Mouse (Mus musculus) skeletal muscle tissue, adult 2 months (tissue): ENCODE data around the gene Mbtps1.
A peak's percentile ranks its signal among the peaks of the same experiment; 100 is the strongest.

Experiments
- DNase-seq: peaks from one replicate; pipeline ENCODE4 v3.0.0-alpha.2; 2012; ENCODE audit warnings: low read depth, low spot score

Mbtps1 gene

DNA sequence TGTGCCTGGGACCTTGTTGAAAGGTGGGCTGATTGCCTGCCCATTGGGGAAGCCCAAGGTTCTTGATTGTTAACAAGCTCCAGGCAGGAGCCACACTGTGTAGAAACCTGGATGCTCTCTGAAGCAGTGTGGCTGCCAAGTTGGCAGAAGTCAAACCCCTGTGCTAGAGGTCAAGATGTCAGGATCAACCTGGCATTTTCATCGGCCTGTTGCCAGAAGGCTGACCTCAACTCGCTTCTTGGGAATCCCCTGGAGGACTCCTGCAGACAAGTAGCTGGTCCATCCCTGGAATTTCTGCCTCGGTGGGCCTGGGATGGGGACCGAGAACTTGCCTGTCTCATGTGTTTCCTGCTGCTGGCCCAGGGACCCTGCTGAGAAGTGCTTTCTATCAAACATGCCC lies 56.4 kb downstream of the Mbtps1 start:
- DNase-seq = no peak

DNA sequence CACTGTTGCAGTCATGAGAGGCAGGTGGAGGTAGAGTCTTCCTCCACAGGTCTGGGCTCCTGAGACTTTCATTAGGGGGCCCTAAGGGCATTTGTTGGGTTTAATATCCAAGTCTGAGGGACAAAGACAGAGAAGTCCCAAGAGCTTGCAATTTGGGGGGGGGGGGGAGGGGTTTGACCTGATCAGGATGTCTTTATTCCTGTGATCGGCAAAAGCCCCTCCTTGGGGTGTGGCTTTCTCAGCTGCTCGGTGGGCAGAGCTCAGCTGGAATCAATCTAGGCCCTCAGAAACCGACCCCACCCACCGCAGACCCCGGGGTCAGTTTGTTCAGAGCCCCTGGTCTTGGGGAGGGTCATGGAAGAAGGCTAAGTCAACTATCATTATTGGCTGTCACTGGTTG lies 56.9 kb downstream of the Mbtps1 start, which contains the start of gene Slc38a8:
Slc38a8 (minus strand) TSS at position 101 of the 400 bp plus-strand sequence.
- no peak for DNase-seq

DNA sequence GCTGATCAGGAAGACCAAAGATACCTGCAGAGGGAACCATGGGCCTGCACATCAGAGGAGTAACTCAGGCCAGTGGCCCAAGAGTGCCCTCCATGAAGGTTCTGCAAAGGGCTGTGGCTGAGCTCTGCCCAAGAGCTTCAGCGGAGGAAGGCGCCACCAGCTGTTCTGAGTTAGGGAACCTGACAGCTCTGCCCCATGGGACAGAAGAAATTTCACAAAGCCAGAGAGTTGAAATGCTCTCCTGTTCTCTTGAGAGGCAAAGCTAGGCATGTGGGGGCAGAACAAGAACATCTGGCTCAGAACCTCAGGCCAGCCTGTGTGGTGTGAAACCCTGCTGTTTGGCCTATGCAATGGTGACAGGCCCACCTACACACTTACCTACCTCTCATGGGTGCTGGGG lies 58.7 kb downstream of the Mbtps1 start:
- DNase-seq = no peak

DNA sequence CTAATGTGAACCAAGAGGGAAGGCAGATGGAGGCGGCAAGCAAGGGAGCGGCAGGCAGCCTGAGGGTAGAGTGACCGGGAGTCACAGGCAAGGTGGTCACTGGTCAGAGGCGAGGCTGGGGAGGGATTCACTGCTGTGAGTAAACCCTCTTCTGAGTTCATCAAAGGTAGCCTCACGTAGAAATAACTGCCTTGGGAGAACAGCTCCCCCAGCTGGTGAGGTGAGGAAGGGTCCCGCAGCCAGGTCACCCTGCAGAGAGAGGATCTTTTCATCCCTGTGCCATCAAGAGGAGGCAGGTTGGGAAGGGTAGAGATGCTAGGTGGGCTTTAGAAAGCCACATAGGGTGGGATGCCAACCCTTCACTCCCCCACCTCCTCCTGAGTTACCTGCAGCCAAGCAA lies 61.7 kb downstream of the Mbtps1 start:
- DNase-seq = peak; percentile 32

DNA sequence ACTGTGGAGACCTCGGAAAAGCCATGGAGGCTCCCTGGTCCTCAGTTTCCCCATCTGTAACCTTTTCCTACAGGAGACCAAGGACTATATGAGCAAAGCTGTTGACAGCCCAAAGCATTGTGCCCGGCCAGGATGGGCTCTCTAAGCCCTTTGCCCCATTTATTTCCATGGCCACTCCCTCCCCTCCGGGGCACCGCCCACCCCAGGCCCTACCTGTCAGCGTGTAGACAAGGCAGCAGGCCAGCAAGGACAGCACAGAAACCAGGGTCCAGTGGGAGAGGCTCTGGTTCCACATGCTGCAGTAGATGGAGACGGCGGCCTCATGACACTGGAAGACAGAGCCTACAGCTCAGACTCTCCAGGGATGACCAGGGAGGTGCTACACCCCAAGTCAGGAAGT lies 71.4 kb downstream of the Mbtps1 start:
- DNase-seq = no peak

DNA sequence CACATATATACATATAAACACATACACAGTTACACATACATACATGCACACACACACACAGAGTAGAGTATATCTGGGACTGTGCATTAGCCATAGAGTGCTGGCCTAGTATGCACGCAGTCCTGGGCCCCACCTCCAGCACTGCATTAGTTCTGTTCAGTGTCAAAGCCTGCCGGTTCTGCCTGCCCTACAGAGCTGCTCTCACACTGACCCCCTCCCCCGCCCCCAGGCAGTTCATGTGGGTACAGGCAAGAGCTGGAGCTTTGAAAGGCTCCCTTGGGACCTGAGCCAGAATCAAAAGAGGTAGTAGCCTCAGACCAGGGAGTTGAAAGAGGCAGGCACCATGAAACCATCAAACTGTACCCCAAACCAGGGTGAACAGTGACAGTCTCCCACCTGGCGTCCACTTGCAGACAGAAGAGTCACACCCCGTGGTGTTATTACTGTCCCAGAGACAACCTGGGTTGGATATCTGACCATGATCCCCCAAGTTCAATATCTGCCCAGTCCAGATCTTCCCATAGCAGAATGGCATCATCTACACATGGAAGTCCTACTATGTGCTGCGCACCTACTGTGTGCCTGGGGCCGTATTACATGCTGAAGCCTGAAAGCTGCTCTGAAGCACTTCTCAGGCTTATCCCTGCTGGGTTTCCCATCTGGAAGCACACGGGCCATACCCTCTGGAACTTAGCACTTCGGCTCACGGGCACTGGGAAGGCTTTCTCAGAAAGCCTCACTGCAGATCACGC lies 74.2 kb downstream of the Mbtps1 start:
- DNase-seq = no peak

DNA sequence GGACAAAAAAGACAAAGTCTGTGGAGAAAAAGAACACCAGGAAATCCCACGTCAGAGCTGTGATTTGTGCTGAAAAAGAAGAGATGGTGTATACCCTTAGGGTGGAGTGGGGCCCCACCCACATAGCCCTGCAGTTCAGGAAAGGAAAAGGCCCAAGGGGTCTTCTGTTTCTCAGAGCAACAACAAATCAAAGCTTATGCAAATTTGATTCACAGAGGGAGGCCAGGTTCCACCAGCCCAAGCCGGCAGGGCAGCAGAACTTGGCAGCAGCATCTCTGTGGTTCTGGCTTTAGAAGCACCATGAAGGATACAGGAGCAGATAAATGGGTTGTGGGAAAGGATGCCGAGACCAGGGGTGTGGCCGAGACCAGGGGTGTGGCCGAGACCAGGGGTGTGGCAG lies 79.9 kb downstream of the Mbtps1 start:
- no peak for DNase-seq

DNA sequence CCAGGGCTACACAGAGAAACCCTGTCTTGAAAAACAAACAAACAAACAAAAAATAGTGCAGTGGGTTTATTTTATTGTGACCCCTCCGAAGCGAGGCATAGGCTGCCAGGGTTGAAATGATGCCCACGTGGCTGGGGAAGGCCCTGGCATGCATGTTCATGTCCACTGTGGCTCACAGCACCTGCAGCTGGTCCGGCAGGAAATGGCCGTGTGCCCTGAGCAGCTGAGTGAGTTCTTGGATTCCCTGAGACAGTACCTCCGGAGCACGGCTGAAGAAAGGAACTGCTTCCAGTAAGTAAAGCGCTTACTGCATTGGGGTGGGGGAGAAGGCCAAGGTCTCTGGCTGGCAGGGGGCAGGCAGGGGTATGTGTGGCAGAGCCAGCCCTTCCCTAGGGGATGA lies 90.4 kb downstream of the Mbtps1 start:
- DNase-seq = no peak

DNA sequence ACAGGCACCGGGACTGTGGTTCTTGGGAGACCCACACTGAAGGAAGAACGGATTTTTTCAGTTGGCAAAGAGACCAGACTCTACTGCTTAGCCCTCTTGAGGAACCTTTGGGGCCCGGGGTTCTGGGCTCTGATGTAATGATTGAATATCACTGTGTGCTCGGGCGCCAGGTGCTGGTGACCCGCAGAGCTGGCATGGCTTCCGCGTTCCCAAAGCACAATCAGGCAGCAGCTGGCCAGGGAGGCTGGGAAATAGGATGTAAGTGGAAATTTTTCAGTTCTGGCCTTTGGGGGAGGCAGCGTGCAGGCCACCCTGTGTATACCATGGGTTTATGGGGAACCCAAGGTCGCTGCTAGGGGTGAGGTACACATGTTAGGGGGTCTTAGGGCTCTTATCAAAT lies 91.7 kb downstream of the Mbtps1 start:
- no peak for DNase-seq

DNA sequence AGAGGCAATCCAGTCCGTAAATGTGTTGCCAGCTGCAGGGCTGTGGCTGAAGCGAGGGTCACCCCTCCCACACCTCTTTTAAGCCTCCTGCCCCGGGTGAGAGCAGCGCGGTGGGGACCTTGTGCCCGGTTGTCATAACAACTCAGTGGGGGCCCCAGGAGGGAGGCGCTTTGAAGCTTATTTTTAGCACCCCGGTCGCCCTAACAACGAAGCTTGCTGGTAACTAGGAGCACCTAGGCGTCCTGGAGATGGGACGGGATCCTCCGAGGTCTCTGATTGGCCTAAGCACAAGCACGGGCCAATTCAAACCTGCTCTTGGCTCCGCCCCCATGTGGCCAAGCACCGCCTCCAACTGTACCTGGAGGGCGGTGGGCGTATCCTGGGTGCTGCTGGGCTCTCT lies 92.4 kb downstream of the Mbtps1 start:
- DNase-seq = no peak

DNA sequence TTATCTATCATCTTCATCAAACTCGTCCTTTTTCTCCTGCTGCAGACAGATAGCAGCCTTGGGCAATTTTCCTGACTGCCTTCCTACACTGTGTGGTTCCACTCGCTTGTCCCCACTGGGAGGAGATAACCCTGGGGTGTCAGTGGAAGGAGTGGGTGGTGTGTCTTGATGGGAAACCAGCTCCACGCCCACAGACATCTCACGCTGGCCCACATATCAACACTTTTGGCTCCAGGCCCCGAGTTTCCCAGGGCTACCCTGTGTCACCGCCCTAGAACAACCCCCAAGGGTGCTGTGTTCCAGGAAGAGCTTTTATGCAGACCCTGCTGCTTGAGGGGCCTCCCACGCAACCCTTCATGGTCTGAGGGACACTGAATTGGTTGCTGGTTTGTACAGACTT lies 94.8 kb downstream of the Mbtps1 start:
- no peak for DNase-seq

DNA sequence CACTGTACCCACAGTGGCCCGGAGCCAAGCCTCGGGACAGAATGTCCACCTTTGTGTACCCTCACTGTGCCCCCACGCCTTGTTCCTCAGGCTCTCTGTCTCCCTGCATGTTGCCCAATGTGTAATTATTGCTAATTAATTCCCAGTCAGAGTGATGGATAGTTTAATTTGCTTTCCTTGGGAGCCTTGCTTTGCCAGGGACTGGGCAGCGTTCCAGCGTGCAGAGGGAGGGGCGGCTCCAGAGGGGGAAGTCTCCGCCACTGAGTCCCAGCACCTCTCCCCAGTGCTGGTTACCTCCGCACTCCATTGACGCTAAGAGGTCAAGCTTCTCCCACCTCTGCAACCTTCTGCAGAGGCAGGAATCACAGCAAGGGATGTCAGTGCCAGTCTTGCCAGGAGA lies 97.2 kb downstream of the Mbtps1 start:
- no peak for DNase-seq

DNA sequence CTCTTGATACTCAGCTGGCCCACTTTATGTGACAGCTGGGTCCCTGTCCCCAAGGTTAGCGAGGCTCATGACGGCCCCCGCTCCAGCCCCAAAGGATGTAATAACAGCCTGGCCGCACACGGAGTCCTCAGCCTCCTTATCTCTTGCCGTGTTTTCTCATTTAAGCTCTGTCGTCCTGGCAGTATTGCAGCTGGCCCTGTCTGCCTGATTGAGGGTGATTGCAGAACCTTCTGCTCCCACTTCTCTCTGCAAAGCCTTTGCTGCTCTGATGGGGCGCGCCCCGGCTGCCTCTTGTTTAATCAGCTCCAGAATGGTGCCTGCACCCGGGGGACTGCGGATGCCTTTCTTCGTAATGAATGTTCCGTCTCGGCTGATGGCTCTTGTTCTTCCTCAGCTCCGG lies 98.8 kb downstream of the Mbtps1 start:
- DNase-seq = no peak
